Mouse (Mus musculus): ENCODE results near the gene Ndufaf2. TPM values are rescaled to one million over a fixed set of nuclear protein-coding genes. Genes with fewer than 3 reads are reported as not detected.

The Ndufaf2 gene
- total and polyA plus RNA-seq, 3 experiments = 2.4 to 35.6 (median 31.2) TPM

DNA sequence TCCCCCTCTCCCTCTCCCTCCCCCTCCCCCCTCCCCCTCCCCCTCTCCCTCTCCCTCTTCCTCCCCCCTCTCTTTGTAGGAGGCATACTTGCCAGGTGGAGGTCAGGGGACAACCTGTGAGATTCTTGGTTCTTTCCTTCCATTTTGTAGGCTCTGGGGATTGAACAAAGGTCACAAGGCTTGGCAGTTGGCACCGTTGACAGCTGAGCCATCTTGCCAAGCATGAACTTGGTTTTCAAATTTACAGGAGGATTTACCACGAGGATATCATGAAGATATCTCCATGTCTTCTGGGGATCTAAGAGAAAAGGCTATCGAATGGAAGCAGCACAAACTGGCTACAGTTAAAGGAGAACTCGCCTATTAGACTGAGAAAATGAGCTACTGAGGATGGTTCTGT is 196.9 kb downstream of the Ndufaf2 start:
- DNase-seq = no peak

DNA sequence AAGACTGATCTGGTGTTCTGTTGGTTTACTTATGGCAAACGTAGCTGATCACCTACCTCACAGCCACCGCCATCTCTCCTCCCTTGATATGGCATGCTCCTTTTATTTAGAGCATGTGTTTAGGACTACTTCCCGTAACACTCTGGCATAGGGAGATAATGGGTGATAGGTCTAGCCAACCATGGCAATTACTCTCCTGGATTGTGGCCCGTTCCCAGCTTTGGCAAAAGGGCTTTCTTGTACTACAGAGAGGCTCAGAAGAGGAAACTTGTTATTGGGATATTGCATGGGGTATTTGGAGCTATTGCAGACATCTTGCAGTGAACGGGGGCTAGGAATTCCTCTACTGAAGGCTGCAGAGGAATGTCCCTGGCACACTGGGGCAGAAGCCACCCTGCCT is 197.9 kb downstream of the Ndufaf2 start:
- DNase-seq = peak; percentile 19

GRCm38 (mm10) chr13:107959891-107960290 is 198.5 kb downstream of the Ndufaf2 start:
- no peak for DNase-seq

GRCm38 (mm10) chr13:107956246-107956645 is 202.2 kb downstream of the Ndufaf2 start:
- DNase-seq = no peak

DNA sequence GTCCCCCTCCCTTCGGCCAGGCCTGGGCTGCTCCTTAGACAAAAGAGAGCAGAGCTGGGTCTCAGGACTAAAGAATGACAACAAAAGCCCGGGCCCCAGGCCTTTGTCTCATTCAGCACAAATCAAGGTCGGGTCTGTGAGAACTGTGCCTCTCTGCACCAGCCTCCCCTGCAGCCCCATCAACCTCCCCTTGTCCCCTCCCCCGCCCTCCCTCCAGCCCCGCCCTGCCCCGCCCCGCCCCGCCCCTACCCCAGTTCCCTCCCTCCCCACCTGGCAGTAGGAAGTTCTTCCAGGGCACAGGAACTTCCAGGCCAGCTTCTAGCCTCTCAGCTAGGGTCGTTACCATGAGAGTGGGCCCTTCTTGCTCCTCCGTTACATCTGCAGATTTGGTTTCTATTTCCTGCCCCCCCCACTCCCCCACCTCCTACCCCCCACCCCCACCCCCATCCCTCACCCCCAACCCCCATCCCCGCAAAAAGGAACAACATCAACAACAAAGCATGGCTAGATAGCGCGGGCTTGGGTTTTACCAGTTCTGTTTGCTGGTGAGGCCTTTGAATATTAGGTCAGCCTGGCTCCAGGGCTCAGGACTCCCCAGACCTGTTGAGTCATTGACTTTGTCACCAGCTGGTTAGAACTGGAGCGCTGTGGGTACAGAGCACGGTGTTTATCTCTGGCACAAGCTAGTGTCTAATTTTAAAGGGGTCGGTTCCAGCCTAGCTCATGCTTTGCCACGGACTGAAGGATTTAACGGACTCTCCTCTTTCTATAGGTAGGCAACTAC is 202.9 kb downstream of the Ndufaf2 start:
- peak; percentile 69 for DNase-seq

DNA sequence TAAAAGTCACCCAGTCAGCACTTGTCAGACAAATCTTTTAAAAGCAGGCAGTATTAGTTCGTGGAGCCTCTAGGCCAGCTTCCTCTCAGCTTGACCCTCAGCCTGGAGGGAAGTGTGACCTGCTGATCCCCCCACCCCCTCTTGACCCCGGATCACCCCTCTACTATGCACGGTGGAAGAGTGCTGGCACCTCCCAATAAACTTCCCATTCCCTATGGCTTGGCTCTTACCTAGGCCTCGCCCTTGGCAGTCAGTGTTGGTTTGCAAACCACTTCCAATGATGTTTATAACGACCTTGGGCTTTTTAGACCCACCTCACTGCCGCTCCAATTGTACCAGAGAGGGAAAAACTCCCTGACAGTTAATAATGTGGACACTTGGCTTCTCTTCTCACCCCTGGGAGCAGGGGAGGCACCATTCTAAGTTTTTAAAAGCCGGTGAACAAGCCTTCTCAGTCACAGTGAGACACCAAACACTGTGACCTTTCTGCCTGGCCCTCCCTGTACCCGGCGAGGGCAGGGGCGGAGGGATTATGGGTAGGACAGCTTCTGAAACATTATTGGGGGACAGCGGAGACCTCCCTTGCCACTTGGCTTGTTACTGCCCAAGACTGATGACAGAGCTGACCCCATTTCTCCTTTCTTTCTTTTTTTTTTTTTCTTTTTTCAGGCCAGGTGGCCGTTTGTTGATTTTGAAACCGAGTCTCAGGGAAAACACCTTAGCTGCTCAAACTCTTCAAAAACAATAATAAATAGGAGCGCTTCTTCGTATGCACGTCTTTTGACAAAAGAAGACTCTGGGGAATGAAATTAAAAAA is 203.8 kb downstream of the Ndufaf2 start:
- DNase-seq = peak; percentile 23

DNA sequence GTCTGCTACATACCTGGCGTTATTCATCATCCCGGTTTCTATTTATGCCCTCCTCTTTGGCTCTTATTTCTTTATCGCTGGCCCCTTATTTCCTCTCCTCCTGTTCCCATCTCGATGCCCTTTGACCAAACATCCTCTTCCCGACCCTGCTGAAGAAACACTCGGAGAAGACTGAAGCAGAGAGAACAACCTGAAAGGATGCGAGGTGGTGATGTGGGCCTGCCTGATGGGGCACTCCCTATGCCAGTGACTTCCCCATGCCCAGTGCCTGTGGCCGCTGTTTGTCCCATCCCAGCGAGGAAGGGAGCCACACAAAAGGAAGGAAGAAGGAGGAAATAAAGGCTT is 204.4 kb downstream of the Ndufaf2 start:
- no peak for DNase-seq

Other genes with a start within 250 kb of the Ndufaf2 start
- 10 to 100 TPM; 38.7 to 39.3 TPM for gene Smim15, start 114.2 kb downstream of the Ndufaf2 start, total RNA-seq (2021)
- gene Smim15, start 114.2 kb downstream of the Ndufaf2 start, polyA plus RNA-seq (2012; rRNA removed) = 1.00 and 1.0 TPM in 2 replicates
- 1 to 10 TPM; 8.4 to 9.2 TPM for gene Ercc8, start 108 bp upstream of the Ndufaf2 start, total RNA-seq (2021)
- 2.4 and 3.4 TPM in 2 replicates for gene Ercc8, start 108 bp upstream of the Ndufaf2 start, polyA plus RNA-seq (2012; rRNA removed)
- gene Elovl7, start 55.8 kb upstream of the Ndufaf2 start, total RNA-seq (2021) = 1 to 10 TPM; 2.7 to 3.4 TPM
- 0.16 and 0.31 TPM in 2 replicates for gene Elovl7, start 55.8 kb upstream of the Ndufaf2 start, polyA plus RNA-seq (2012; rRNA removed)
- gene Depdc1b, start 157.7 kb upstream of the Ndufaf2 start, total RNA-seq (2021) = under 1 TPM; 0.46 to 0.83 TPM
- 0.08 TPM in 1 of 2 replicates, not detected in the other for gene Depdc1b, start 157.7 kb upstream of the Ndufaf2 start, polyA plus RNA-seq (2012; rRNA removed)